Mouse (Mus musculus) mature B cell (primary cell): ENCODE data around the gene Slc22a13.
"Not testable (repeated sequence)": the region's sequence is repeated elsewhere in the genome, so short reads cannot be mapped to it uniquely, and the experiment has no call there.

ENCODE experiments used
- in situ Hi-C: fragments of 300-500 bp; cut with MboI; formaldehyde crosslinking; loops from 2 replicates; pipeline ENCODE4 v1.14.3; 2019

Slc22a13 gene

DNA sequence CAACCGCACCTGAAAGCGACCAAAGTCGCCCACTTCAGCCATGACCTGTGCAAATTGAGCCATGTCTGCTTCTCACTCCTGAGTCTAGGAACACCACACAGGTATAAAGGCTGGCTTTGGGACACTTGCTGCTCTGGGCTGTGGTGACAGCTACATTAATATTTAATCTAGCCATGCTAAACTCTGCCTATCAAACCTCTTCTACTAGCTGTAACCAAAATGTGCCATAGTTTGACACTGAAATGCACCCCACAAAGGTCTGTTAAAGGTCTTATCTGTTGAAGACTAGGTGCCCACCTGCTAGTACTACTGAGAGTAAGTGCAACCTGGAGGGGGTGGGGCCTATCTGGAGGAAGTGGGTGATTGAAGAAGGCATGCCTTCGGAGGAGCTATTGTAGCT, at the start of gene Slc22a13:
Gene Slc22a13 (minus strand): TSS at position 101 of the 400 bp plus-strand sequence.
- in situ Hi-C loops, result no loop called here

DNA sequence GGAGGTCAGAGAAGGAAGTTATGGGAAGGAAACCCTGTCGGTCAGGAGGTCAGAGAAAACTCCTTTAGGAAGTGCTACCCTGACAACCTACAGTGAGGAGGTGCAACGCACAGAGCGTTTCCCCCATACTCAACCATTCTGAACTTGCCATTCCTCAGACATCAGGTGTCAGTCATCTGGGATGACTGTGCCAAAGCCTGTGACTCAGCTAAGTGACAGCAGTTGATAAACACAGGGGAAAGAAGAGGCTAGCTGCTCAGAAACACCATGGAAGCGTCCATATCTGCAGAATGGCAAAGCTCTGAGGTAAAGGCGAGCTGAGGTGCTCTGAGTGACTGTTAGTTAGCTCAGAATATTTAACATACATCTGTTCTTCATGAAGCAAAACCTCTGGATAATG, 49.2 kb upstream of the Slc22a13 start:
- in situ Hi-C loops, result no loop called here

DNA sequence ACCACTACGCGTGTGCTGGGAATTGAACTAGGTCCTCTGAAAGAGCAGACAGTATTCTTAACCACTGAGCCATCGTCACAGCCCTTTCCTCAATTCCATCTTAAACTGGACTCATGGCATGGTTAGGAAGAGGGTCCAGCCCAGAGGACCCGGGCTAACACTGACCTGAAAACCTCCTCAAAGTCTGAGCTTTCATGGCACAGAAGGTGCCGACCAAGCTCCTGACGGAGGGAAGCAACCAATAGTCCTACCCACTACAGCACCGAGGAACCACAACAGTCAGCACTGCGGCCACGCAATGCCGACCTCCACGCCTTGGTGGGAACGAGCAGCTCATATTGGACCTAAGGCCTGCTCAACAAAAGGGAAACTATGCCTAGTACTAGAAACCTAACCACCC, 47.3 kb upstream of the Slc22a13 start:
- in situ Hi-C loops, result no loop called here

DNA sequence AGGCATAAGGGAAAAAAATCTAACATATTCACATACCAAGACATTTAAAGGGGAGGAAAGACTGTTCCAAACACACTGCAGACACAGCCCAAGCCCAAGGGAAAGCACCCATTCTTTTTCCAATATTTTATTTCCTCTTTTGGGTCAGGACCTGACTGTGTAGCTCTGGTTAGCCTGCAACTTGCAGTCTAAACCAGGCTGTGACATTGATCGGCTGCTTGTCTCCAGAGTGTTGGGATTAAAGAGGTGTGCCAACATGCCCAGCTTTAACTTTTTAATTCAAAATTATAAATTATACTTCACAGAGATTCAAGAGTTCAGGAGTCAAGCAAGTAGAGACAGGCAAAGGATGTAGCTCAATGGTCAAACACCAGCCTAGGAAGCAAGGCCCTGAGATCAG, 46.2 kb upstream of the Slc22a13 start:
- in situ Hi-C loops, result no loop called here

DNA sequence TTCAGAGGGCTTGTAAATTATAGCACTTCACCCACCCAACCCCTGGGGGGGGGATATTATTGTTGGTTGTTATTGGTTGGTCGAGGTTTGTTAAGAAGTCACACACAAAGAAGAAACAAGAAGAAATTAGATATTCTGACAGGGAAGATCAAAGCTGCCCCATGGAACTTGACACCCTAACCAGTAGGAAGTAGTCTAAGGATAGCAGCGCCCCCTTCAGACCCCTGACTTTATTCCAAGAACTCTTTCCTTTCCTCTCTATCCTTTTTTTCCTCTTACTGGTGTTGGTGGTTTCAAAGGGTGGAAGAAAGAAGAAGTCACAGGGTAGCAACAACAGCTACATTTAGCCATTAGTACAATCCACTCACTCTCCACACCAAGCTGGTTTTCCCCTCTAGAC, 45.3 kb upstream of the Slc22a13 start:
- in situ Hi-C loops, result no loop called here

DNA sequence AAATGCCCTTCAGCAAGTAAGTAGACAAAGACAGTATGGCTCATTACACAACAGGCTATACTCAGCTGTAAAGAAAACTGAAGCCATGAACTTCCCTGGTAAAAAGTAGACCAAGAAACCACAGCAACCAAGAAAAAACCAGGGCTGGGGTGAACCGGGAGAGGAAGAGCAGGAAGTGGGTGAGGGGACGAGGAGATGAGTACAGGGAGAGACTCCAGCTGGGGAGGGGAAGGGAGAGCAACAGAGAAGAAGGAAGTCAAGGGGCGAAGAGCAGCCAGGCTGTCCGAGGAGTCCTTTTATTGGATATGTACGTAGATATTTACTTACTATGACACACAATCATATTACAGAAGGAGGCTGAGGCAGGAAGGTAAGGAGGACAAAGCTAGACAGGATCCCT, 39.1 kb upstream of the Slc22a13 start:
- in situ Hi-C loops, result no loop called here

DNA sequence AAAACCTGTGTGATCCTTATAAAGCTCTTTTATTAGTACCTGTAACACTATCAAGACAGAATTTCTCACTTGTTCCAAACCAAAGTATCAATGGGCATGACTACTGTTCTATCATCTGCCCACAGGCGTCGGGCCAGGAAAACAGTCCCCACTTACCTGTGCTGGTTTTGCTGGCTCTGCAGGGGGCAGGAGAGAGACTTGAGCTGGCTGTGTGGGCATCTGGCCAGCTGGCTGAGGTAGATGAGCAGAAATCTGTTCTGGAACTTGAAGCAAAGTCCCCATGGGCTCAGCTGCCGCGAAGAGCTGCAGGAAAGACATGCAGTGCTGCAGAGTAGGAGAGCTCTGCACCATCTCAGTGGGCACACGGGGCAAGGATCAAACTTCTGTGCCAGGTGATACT, 37.9 kb upstream of the Slc22a13 start:
- in situ Hi-C loops, result no loop called here

DNA sequence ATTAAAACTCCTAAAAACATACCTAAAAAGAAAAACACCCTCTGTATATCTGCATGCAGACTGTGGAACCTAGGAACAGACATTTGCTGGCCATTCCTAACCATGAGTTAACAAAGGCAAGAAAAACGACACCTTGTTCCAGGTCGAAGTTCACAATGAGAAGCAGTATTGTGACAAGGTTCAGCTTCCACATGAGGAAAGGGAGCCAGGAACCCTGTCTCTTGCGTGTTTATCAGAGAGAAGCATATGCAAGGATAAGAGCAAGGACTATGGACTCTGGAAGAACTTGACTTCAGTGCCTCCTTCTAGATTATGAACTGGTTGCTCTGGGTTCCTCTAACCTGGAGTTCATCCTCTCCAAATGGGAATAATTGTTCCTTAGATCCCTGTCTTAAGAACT, 35.1 kb upstream of the Slc22a13 start:
- in situ Hi-C loops, result no loop called here

DNA sequence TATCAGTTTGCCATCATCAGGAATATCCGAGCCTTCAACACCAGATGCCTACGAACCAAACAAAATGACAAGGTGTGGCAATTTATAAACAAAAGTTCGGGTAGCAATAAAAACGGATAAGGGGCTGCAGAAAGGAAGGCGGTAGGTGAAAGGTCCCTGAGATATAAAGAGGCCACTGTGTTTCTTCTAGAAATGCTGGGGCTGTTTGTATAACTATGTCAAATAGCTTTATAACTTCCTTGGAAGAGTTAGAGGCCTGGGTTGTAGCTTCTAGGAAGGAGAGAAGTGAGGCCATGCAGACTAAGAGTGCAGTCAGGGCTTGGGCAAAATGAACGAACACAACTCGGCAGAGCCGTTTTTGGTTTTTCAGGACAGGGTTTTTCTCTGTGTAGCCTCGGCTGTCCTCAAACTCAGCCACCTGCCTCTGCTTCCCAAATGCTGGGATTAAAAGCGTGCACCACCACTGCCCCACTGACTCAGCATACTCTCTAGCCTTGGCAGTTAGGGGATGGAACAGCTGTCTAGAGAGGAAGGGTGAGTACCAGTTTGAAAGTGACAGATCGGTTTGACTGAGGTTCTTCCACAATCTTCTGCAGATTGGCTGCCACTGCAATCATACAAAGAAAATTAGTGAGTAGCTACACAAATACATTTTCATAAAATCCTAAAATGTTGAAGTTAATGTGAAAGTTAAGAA, 32.4 kb upstream of the Slc22a13 start:
- in situ Hi-C loops, result no loop called here

DNA sequence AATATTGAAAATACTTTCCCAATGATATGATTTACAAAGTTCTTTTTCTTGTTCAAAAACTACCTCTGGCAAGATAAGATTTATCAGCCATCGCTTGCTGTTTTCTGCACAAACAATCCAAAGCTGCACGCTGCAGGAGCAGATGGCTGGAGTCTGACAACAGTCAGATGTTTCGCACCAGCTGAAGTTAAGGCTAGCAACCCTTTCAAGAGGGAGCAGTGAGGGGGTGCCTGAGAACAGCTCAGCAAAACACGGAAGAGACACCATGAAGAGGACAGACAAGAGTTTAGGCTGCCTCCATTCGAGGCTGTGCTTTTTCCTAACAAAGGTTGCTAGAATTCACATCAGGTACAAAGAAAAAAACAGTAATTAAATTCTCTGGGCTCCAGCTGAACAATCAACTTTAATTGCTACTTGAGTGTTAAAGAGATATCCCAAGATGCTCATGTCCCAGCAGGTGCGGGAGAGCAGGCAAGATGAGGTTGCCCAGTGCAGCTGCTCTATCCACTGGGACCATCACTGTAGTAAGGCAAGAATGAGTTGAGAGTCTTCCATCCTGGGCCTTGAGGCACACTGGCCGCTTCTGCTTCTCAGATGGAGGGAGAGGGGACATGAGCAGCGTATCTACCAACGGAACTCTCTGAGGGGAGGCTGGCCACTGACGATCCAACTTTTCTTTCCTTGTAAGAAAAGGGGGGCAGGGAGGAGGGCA, 31.5 kb upstream of the Slc22a13 start:
- in situ Hi-C loops, result no loop called here

DNA sequence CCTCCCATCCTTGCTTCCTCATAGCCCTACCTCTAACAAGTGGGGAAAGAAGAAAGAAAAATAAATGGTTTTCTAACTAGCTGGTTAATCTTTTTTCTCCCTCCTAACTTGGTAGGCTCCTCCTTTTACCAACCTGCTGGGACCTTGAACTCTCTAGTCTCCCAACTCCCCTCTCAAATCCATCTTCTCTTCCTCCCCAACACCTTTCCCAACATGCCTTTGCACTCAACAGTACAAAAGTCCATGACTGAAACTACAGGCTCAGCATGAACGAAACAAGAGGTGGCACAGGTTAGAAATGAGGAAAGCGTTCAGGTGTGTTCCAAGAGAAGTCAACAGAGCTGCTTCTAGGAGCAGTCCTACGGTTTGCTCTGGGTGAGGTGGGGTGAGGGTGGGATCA, 30.4 kb upstream of the Slc22a13 start:
- in situ Hi-C loops, result no loop called here

DNA sequence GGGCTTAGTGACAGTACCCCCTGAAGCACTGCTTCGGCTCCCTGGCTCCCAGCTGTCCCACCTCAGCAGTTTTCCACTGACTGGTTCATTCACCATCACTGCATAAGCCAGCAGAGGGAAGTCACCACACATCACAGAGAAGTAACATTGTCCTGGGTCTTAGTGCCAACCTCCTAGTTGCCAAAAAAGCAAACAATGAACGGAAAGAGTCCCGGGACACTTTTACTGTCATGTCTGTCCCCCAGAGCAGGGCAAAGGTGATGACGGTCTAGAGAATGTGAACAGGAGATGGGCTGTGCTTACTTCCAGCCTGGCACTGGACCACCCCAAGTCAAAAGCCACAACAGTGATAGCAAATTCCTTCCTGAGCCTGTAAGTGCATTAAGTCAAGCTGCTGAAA, 29.9 kb upstream of the Slc22a13 start:
- in situ Hi-C loops, result no loop called here

DNA sequence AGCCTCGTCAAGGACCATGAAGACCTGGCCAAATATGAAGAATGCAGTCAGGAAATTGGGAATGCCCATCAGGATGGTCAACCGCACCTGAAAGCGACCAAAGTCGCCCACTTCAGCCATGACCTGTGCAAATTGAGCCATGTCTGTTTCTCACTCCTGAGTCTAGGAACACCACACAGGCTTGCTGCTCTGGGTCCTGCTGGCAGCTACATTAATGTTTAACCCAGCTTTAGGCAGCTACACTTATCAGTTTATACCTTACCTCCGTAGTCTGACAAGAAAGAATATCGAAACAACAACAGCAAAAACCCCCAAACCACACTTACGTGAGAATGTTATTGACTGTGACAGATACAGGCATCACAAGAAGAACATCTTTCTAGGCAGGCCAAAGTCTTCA, 22.7 kb upstream of the Slc22a13 start:
- in situ Hi-C loops, result no loop called here

DNA sequence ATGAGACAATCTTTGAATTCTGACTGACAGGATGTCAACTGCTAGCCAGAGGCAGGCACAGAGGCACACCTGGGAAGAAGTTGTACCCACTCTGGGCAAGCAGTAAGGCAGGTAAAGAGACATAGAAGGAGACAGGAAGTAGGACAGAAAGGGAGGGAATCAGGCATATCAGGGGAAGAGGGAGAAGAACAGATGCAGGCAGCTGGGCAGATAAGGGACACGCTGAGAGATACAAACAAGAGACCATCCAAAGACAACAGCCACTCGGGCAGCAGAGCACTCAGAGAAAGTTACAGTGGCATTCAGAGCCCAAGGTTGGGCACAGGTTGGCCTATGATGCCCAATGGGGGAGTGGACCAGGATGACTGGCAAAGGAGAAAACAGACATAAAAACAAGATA, 21.9 kb upstream of the Slc22a13 start:
- in situ Hi-C loops, result no loop called here

DNA sequence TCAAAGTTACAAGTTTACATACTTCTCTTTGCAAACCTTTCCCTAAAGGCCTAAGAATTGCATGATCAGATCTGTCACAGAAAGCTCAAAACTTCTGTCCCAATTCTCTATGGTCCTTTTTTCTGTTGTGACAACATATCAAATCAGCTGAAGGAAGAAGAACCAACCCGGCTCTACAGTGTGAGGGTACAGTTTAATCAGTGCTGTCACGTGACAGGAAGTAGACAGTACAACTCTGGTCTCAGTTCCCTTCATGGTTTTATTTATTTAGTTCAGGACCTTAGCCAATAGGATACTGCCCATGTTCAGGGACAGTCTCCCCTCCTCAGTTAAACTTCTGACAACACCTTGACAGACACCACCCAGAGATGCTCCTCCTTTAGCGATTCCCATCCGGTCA, 11.4 kb upstream of the Slc22a13 start:
- in situ Hi-C loops, result no loop called here

DNA sequence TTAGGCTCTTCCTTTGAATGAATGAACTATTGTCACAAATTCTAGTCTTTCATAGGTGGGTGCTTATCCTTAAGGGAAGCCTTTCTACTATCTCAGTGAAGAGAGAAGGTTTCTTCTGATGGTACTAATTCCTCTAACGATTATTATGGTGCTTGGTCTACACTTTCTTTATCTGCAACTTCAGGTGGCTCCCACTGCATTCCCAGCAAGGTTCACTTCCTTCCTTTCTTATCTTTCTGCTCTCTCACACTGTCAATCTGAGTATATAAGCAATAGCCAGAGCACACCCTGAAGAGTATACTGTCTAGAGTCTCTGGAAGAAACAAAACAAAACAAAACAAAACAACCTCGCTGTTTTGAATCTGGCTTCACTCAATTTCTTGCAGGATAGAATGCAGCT, 10.8 kb upstream of the Slc22a13 start:
- in situ Hi-C loops, result no loop called here

DNA sequence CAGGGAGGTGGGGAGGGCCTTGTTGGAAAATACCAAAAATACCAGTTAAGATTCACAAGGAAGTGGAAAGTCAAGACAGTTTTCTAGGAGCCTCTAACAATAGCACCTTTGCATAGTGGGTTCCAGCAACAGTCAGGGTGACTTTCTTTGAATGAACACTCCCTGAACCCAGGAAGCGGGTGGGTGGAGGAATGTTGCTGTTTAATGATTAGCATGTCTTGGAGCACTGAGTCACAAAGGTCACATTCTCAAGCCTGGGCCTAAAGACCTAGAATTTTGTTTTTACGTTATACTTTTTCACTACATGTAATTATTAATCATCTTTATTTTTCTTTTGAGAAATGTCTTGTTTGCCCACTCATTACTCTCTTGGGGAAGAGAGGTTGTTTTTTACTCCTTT, 6.4 kb upstream of the Slc22a13 start:
- in situ Hi-C loops, result not testable (repeated sequence)

DNA sequence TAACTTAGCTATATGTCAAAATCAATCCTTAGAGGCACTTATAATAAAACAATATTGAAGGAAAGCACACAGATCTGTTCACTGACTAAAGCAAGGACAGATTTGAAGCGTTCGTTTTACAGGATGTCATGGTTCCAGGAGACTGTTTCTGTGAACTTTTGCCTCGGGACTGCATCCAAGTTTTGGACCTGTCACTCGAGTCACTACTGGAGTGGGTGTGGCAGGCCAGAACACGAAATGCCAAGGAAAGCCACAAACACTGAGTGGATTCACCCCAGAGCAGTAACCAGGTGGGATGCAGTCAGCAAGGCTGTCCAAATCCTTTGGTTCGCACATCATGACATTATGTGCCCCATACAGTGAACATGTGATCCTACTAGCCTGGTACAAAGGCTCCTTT, 5.7 kb upstream of the Slc22a13 start:
- in situ Hi-C loops, result no loop called here

DNA sequence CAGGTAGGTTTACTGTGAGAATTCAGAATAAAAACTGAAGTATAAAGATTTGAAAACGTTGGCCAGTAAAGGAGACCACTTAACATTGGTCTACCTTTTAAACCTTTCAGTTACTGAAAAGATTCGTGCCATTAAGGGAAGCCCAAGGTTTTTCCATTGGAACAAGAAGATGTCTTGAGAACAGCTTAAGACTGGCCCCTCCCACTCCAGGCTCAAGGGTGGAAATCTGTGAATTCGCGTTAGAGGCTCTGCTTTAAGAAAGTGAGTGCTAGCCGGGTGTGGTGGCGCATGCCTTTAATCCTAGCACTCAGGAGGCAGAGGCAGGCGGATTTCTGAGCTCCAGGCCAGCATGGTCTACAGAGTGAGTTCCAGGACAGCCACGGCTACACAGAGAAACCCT, 4.1 kb upstream of the Slc22a13 start:
- in situ Hi-C loops, result no loop called here

DNA sequence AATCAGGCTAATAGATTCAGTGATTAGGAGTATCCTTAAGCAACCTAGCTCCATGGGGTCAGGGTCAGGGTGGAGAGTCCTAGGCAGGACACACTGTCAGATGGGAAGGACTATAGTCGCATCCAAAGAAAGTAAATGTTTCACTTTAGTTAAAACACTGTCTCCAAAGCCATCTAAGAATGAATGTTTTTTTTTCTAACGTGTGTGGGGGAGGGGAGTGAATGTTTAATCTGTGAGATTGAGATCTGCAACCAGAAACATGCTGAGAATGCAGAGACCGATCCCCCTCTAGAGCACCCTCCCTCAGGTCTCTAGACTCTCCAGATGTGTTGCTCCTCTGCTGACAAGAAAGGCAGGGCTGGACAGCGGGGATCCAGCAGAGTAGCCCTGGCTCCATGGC, 1.8 kb downstream of the Slc22a13 start:
- in situ Hi-C loops, result no loop called here

DNA sequence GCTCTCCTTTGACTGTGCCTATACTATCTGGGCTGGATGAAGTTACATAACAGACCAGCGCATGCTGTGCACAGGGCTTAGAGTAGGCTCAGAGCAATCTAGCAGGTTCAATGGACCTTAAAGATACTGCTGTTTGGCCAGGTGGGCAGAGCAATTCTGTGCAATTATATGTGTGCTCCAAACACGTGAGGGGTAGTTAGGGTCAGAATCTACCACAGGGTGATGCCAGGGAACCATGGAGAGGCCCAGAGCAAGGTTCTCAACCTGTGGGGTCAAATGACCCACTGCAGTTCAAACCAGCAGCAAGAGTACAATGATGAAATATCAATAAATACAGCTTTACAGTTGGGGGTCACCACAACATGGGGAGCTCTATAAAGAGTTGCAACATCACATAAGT, 2.2 kb downstream of the Slc22a13 start:
- in situ Hi-C loops, result no loop called here

DNA sequence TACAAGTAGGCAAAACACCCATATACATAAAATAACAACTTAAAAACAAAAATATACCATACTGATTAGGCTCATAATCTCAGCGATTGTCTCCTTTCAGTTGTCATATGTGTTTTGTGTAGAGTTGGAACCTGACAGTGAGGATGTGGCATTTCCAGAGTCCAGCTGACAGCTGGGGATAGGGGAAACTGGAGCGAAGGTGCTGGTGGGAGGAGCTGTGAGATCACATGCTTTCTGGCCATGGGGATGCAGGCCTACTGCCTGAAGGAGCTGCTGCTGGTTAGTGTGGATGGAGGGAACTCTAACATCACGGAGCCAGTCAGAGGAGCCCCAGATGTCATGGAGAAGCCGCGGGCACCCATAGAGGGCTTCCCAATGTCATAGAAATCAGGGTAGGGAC, 3.1 kb downstream of the Slc22a13 start:
- in situ Hi-C loops, result no loop called here

DNA sequence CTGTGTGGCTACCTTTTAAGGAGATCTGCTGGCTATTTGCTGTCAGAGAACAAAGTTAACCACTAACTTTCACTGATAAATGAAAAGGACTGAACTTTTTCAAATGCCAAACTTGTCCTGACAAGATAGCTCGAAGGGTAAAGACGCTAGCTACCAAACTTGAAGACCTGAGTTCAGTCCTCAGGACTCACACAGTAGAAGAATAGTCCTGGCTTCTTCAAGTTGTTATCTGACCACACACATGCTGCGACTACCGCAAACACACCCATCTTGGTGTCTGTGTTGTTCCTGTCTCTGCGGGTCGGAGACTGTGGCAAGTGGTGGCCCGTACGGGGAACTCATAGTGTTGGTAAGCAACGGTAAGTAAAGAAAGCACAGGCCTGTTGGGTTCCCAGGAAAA, 5.3 kb downstream of the Slc22a13 start:
- in situ Hi-C loops, result no loop called here

DNA sequence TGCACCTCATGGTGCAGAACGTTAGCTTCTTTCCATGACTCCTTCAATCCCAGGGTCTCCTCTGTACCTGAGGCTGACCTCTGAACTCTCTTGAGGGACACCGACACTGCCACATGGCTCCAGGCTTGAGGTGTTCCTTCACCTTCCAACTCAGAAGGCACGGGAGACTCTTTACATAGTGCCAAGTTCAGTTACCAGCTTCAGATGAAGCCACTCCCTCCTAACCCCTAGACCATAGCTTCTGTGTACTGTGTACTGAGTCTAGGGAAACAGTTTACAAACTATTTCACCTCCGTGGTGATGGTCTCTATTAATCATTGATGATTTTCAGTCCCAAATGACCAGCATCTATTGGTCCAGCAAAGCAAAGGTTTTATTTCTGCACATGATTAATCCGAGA, 7.2 kb downstream of the Slc22a13 start:
- in situ Hi-C loops, result no loop called here
